Mouse (Mus musculus) olfactory bulb, adult 2 months (tissue): ENCODE data around the gene Kremen1.

Source experiments
- CTCF ChIP-seq: fragments of 200-500 bp; IDR thresholded peaks from 2 replicates; pipeline ENCODE4 v1.5.1; 2012; ENCODE audit warnings: low read depth, mild to moderate bottlenecking, low read length, moderate library complexity; ENCODE audit not compliant: insufficient read depth
- POLR2A ChIP-seq: fragments of 200-500 bp; IDR thresholded peaks from 2 replicates; pipeline ENCODE4 v1.6.1; 2012; ENCODE audit warnings: mild to moderate bottlenecking, low read depth, low read length, moderate library complexity; ENCODE audit not compliant: insufficient read depth

DNA sequence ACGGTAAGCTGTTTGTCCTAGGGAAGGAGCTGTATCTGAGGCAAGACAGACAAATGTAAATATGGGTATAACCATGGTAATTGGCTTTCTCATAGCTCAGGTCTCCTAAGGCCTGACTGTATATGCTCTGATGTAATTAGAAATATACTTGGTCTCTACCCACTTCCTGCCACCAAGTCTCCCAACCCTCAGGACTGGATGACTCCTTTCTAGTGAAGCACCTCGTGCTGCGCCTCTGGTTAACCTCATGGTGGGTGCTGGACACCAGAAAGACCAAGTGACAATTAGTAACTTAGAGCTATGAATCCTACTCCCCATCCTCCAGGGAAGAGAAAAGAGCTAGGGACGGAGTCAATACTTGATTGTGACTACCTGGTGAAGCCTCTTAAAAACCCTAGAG, 42.0 kb downstream of the Kremen1 start:
- TF ChIP-seq POLR2A (no peak), CTCF (no peak)
